In genomic region chr10:82670205-82670604, GRCm38 (mm10) we compare ENCODE assay signal across 26 mouse cellular contexts. TPM values are rescaled to one million over a fixed set of nuclear protein-coding genes. Genes with fewer than 3 reads are reported as not detected.
DNase-seq lines count a peak whose midpoint lies in the region; ATAC-seq and TF ChIP-seq lines count a peak whose summit lies in the region.
"Had no signal": no experiment of that assay in that cellular context is flagged by ENCODE, and none has a peak within 500 bp of the region (broad histone marks: within the 10 kb centered on the region; RNA-seq: fewer than 3 reads in every experiment).

No protein-coding gene starts in this region.

- no peaks in the 10 kb centered on the region for H3K9me3 ChIP-seq in megakaryocyte, embryonic 14.5 days
- H3K9me3 ChIP-seq in lung, postnatal 0 days (ENCODE audit: low read length) = no peaks in the 10 kb centered on the region
- H3K9me3 ChIP-seq: embryonic facial prominence, embryonic 10.5 days; embryonic facial prominence, embryonic 13.5 days; forebrain, embryonic 12.5 days; forebrain, embryonic 15.5 days; hindbrain, embryonic 10.5 days; hindbrain, embryonic 13.5 days had no signal

- peaks cover 32% of the 10 kb centered on the region for H3K4me1 ChIP-seq in megakaryocyte, embryonic 14.5 days
- H3K4me1 ChIP-seq in lung, postnatal 0 days (ENCODE audit: insufficient read depth, low read depth, low read length) = no peaks in the 10 kb centered on the region; the same call in 1 of the 2 replicates

- DNase-seq in 416B (ENCODE audit: low read depth) = peak; percentile 29
- DNase-seq in lung, postnatal 0 days (ENCODE audit: low spot score) = no peak
- DNase-seq in kidney, adult 9 months = no peak
- DNase-seq: adrenal gland, postnatal 10 days; adrenal gland, postnatal 36 days; cerebellum, adult 11 months; cerebellum, adult 2 months; cerebellum, adult 9-11 months; cerebellum, postnatal 25 days; embryo, embryonic 11 days; gastrocnemius, postnatal 25 days; heart, postnatal 36 days had no signal

- H3K4me3 ChIP-seq in megakaryocyte, embryonic 14.5 days (replicated peaks) = peak overlapping the region; percentile 21
- no peak overlapping the region for H3K4me3 ChIP-seq in lung, postnatal 0 days (ENCODE audit: low read depth, low read length)
- H3K4me3 ChIP-seq: embryonic facial prominence, embryonic 10.5 days; embryonic facial prominence, embryonic 13.5 days; erythroblast, embryonic 14.5 days; forebrain, embryonic 12.5 days; forebrain, embryonic 15.5 days; hindbrain, embryonic 10.5 days; hindbrain, embryonic 13.5 days had no signal

- H3K4me2 ChIP-seq in lung, postnatal 0 days (replicated peaks; ENCODE audit: low read depth, low read length) = no peak overlapping the region
- H3K4me2 ChIP-seq: embryonic facial prominence, embryonic 13.5 days; forebrain, embryonic 12.5 days; forebrain, embryonic 15.5 days; heart, embryonic 11.5 days; hindbrain, embryonic 13.5 days had no signal

- no peak overlapping the region for H3K27ac ChIP-seq in lung, postnatal 0 days (ENCODE audit: low read length)
- H3K27ac ChIP-seq: embryonic facial prominence, embryonic 10.5 days; embryonic facial prominence, embryonic 13.5 days; forebrain, embryonic 12.5 days; forebrain, embryonic 15.5 days; hindbrain, embryonic 10.5 days; hindbrain, embryonic 13.5 days had no signal

- peaks cover 1% of the 10 kb centered on the region for H3K27me3 ChIP-seq in megakaryocyte, embryonic 14.5 days (replicated peaks)
- H3K27me3 ChIP-seq in lung, postnatal 0 days (replicated peaks; ENCODE audit: insufficient read depth, low read length) = no peaks in the 10 kb centered on the region
- H3K27me3 ChIP-seq: embryonic facial prominence, embryonic 13.5 days; forebrain, embryonic 12.5 days; forebrain, embryonic 15.5 days; hindbrain, embryonic 13.5 days had no signal

- 64% methylated on average over 6 of the region's 6 CpGs for WGBS in lung, postnatal 0 days

- ATAC-seq in common myeloid progenitor, adult 5-6 weeks (replicated peaks; ENCODE audit: low read depth, poor library complexity, severe bottlenecking) = peak; percentile 40
- ATAC-seq in neutrophil, adult 5-6 weeks (ENCODE audit: extremely low read depth, insufficient number of reproducible peaks, low FRiP score, poor library complexity, severe bottlenecking) = peak; percentile 43; the same call in 1 of the 2 replicates
- ATAC-seq in lung, postnatal 0 days = no peak
- no peak for ATAC-seq in cerebellum, adult (ENCODE audit: insufficient number of reproducible peaks, low FRiP score, low TSS enrichment)
- ATAC-seq: activated CD4-positive, CD25-positive, alpha-beta regulatory T cell, adult 4 months; forebrain, embryonic 15.5 days; hindbrain, embryonic 16.5 days had no signal

- no peak for TF ChIP-seq EP300 in lung, postnatal 0 days (IDR thresholded peaks at IDR 0.05)

- no peak overlapping the region for H3K9ac ChIP-seq in lung, postnatal 0 days (replicated peaks; ENCODE audit: low read depth)
- H3K9ac ChIP-seq: embryonic facial prominence, embryonic 13.5 days; forebrain, embryonic 12.5 days; forebrain, embryonic 15.5 days; hindbrain, embryonic 13.5 days had no signal

- TF ChIP-seq CTCF in lung, postnatal 0 days (IDR thresholded peaks at IDR 0.05) = no peak

- no peaks in the 10 kb centered on the region for H3K36me3 ChIP-seq in megakaryocyte, embryonic 14.5 days (replicated peaks; ENCODE audit: low read length)
- H3K36me3 ChIP-seq in lung, postnatal 0 days (ENCODE audit: insufficient read depth, low read length) = no peaks in the 10 kb centered on the region
- H3K36me3 ChIP-seq: embryonic facial prominence, embryonic 10.5 days; embryonic facial prominence, embryonic 13.5 days; forebrain, embryonic 12.5 days; forebrain, embryonic 15.5 days; hindbrain, embryonic 10.5 days; hindbrain, embryonic 13.5 days had no signal

RNA-seq across cellular contexts. Expression of gene Glt8d2, which starts 20.2 kb away (rescaled TPM):
- 0.19 and 4.7 TPM in 2 replicates for total RNA-seq in common myeloid progenitor, adult 5-6 weeks (2017)
- not detected in 2 replicates for polyA plus RNA-seq in megakaryocyte, embryonic 14.5 days (2012; ENCODE audit: insufficient read depth, low replicate concordance)
- total RNA-seq in neutrophil, adult 5-6 weeks (2017) = 0.93 TPM in 1 of 2 replicates, not detected in the other
- polyA plus RNA-seq in lung, postnatal 0 days (2015; fragmentation: Nextera tagmentation; extraction: Ambion mirVana) = 2.4 and 3.4 TPM in 2 replicates
- polyA plus RNA-seq: erythroblast, embryonic 14.5 days had no signal

RNA-seq across cellular contexts. Expression of gene Hcfc2, which starts 25.8 kb away (rescaled TPM):
- 27.8 and 28.8 TPM in 2 replicates for total RNA-seq in common myeloid progenitor, adult 5-6 weeks (2017)
- polyA plus RNA-seq in megakaryocyte, embryonic 14.5 days (2012; ENCODE audit: insufficient read depth, low replicate concordance) = 1.9 and 2.9 TPM in 2 replicates
- 34.3 and 37.1 TPM in 2 replicates for total RNA-seq in neutrophil, adult 5-6 weeks (2017)
- 20.9 and 25.6 TPM in 2 replicates for polyA plus RNA-seq in lung, postnatal 0 days (2015; fragmentation: Nextera tagmentation; extraction: Ambion mirVana)

RNA-seq across cellular contexts. Expression of gene Tdg, which starts 40.6 kb away (rescaled TPM):
- 97.6 and 111 TPM in 2 replicates for total RNA-seq in common myeloid progenitor, adult 5-6 weeks (2017)
- polyA plus RNA-seq in megakaryocyte, embryonic 14.5 days (2012; ENCODE audit: insufficient read depth, low replicate concordance) = 1.4 and 4.4 TPM in 2 replicates
- total RNA-seq in neutrophil, adult 5-6 weeks (2017) = 33.5 and 47.0 TPM in 2 replicates
- 45.7 and 46.5 TPM in 2 replicates for polyA plus RNA-seq in lung, postnatal 0 days (2015; fragmentation: Nextera tagmentation; extraction: Ambion mirVana)

RNA-seq across cellular contexts. Expression of gene 1190007I07Rik, which starts 47.2 kb away (rescaled TPM):
- 50.7 and 129 TPM in 2 replicates for total RNA-seq in common myeloid progenitor, adult 5-6 weeks (2017)
- polyA plus RNA-seq in megakaryocyte, embryonic 14.5 days (2012; ENCODE audit: insufficient read depth, low replicate concordance) = 39.6 and 51.9 TPM in 2 replicates
- total RNA-seq in neutrophil, adult 5-6 weeks (2017) = 12.8 and 26.3 TPM in 2 replicates
- polyA plus RNA-seq in lung, postnatal 0 days (2015; fragmentation: Nextera tagmentation; extraction: Ambion mirVana) = 26.0 and 26.9 TPM in 2 replicates

Comparison
In these comparisons a context has a peak if more than half of its experiments do, and no peak if none do; other contexts are left out.
1. ATAC-seq: peak in common myeloid progenitor, adult 5-6 weeks (single experiment) and neutrophil, adult 5-6 weeks (single experiment); none in lung, postnatal 0 days (single experiment) and cerebellum, adult (single experiment).